Mouse (Mus musculus) lung, postnatal 0 days (tissue): Measurements from ENCODE around the gene Hs6st2. TPM values are rescaled to one million over a fixed set of nuclear protein-coding genes. Genes with fewer than 3 reads are reported as not detected.
A peak's percentile ranks its signal among the peaks of the same experiment; 100 is the strongest.

Experiments used
- ATAC-seq: fragments of 200-750 bp; cut with Nextera tagmentation; 2 replicates; pipeline ENCODE4 v1.8.0; 2017; ENCODE audit warnings: moderate library complexity
- DNase-seq: peaks from one replicate; pipeline ENCODE4 v3.0.0-alpha.2; 2016; ENCODE audit warnings: low spot score
- H3K27ac ChIP-seq: fragments of 300-500 bp; sonication (generic); 2 replicates; pipeline ENCODE4 v1.5.1; 2014; ENCODE audit warnings: antibody characterized with exemption, mild to moderate bottlenecking, low read length, mixed read lengths
- H3K27me3 ChIP-seq: fragments of 300-500 bp; sonication (generic); replicated peaks from 2 replicates; pipeline ENCODE4 v1.6.1; 2014; ENCODE audit warnings: low read length, mixed read lengths; ENCODE audit not compliant: insufficient read depth
- H3K36me3 ChIP-seq: fragments of 300-500 bp; sonication (generic); 2 replicates; pipeline ENCODE4 v1.6.1; 2014; ENCODE audit warnings: low read length, mixed read lengths; ENCODE audit not compliant: insufficient read depth
- H3K4me1 ChIP-seq: fragments of 300-500 bp; sonication (generic); 2 replicates; pipeline ENCODE4 v1.6.1; 2014; ENCODE audit warnings: antibody characterized with exemption, low read depth, low read length, mixed read lengths; ENCODE audit not compliant: insufficient read depth
- H3K4me2 ChIP-seq: fragments of 300-500 bp; sonication (generic); replicated peaks from 2 replicates; pipeline ENCODE4 v1.6.1; 2014; ENCODE audit warnings: low read depth, mild to moderate bottlenecking, low read length, moderate library complexity, mixed read lengths
- H3K4me3 ChIP-seq: fragments of 300-500 bp; sonication (generic); 2 replicates; pipeline ENCODE4 v1.5.1; 2014; ENCODE audit warnings: low read depth, low read length
- H3K9ac ChIP-seq: fragments of 300-500 bp; sonication (generic); replicated peaks from 2 replicates; pipeline ENCODE4 v1.6.1; 2014; ENCODE audit warnings: low read depth, mild to moderate bottlenecking
- H3K9me3 ChIP-seq: fragments of 300-500 bp; sonication (generic); 2 replicates; pipeline ENCODE4 v1.6.1; 2016; ENCODE audit warnings: low read length, mixed read lengths
- CTCF ChIP-seq: IDR thresholded peaks from 2 replicates; pipeline ENCODE4 v1.5.1; 2016; ENCODE audit warnings: antibody characterized with exemption, mild to moderate bottlenecking
- EP300 ChIP-seq: IDR thresholded peaks from 2 replicates; pipeline ENCODE4 v1.6.1; 2016; ENCODE audit warnings: antibody characterized with exemption, mild to moderate bottlenecking, control low read depth
- WGBS: fragments of 180-500 bp; shearing (Covaris S2); extraction: QIAGEN DNeasy Blood & Tissue Kit; methylation state at CpG from one replicate; pipeline ENCODE4 v1.1.7; 2014; 5-methylcytosine and 5-hydroxymethylcytosine counted together
- polyA plus RNA-seq: library from polyadenylated mRNA; unstranded; fragments of >200 nt; fragmentation: Nextera tagmentation; extraction: Ambion mirVana; gene quantifications from 2 replicates; pipeline ENCODE4 v1.2.1, GENCODE M21; 2015

Gene Hs6st2
- 2.0 and 3.2 TPM in 2 replicates for polyA plus RNA-seq

DNA sequence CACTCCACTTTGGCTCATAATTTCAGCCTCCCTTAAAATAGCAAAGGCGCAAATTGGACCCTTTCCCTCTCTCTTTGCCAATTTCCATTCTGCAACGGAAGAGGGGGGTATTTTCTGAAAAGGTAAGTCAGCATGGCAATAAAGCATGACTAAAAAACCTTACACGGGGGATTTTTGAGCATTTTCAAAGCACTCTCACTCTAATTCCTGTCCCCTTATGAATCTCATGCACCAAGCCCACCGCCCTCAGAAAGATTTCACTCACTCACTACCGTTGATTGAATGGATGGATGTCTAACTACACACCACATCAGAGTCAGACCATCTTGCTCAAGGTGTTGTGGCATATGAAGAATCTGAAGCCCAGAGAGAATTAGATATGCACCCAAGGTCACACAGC is at the start of gene Hs6st2:
Gene Hs6st2 (minus strand): TSS at position 101 of the 400 bp plus-strand sequence.
- DNase-seq (no peak), ATAC-seq (no peak)
- WGBS, result 18% methylated on average over 5 of the region's 5 CpGs
- TF ChIP-seq CTCF (no peak), EP300 (no peak)
- no peaks in the 10 kb centered on the region for H3K36me3 ChIP-seq
- no peak within 1 kb of the TSS for H3K9ac ChIP-seq
- H3K4me3 ChIP-seq, result peak within 1 kb of the TSS; percentile 37
- no peak within 1 kb of the TSS for H3K27ac ChIP-seq
- no peaks in the 10 kb centered on the region for H3K4me1 ChIP-seq
- H3K4me2 ChIP-seq, result peak within 1 kb of the TSS; percentile 72
- H3K9me3 ChIP-seq, result no peaks in the 10 kb centered on the region
- no peaks in the 10 kb centered on the region; the same call in 1 of the 2 replicates for H3K27me3 ChIP-seq

DNA sequence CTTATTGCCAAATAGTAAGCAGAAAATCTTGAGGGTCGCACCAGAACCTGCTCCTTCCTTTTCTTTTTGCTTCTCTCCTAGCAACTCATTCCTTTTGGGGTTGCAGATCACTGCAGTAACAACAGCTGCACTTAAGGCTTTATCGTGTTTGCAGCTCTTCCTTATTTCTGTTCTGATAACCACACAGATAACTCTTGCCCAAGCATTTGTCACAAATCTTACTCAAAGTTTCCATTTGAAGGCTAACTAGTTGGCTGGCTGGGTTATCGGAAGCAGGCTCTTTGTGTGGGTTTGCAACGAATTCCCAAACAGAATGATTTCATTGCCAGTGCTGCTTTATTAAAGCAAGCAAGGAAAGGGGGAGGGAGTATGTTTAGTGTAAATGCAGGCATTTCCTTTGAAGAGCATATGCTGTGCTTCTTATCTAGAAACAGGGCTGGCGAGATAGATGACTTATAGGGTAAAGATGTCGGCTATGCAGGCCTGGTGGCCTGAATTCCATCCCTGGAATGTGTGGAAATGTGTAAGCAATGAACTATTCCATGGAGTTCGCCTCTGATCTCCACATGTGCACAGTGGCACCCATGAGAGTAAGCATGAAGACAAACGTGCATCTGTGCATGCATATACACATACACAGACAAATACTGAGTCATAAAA is 32.6 kb upstream of the Hs6st2 start:
- no peaks in the 10 kb centered on the region for H3K27me3 ChIP-seq
- TF ChIP-seq CTCF (no peak), EP300 (no peak)
- H3K4me2 ChIP-seq, result no peak overlapping the region
- H3K27ac ChIP-seq, result no peak overlapping the region
- no peaks in the 10 kb centered on the region for H3K4me1 ChIP-seq
- ATAC-seq (no peak), DNase-seq (no peak)
- H3K9ac ChIP-seq, result no peak overlapping the region
- no peaks in the 10 kb centered on the region for H3K9me3 ChIP-seq
- WGBS, result 40% methylated on average over 8 of the region's 8 CpGs
- no peaks in the 10 kb centered on the region for H3K36me3 ChIP-seq
- H3K4me3 ChIP-seq, result no peak overlapping the region

DNA sequence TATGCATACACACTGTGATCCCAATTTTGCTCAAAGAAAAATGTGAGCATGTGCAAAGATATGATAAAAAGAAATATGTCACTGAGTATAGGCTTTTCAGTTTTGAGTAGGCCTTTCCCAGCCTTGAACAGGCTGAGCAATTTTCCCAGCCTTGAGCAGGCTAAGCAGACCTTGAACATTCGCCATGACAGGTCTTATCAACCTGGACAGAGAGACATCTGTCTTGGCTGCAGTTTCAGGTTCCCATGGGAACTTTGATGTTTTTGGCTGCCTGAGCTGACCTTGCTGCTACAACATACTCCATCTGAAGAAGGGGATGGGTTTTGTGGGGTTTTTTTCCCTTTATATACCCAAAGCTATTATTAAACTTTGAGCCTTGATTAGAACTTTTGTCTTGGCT is 31.3 kb upstream of the Hs6st2 start:
- WGBS, result 73% methylated on average over 1 of the region's 1 CpGs
- no peak for ATAC-seq
- Histone ChIP-seq H3K9ac (no peak overlapping the region), H3K36me3 (no peaks in the 10 kb centered on the region), H3K27ac (no peak overlapping the region), H3K9me3 (no peaks in the 10 kb centered on the region), H3K27me3 (no peaks in the 10 kb centered on the region), H3K4me1 (no peaks in the 10 kb centered on the region), H3K4me3 (no peak overlapping the region), H3K4me2 (no peak overlapping the region)
- TF ChIP-seq CTCF (no peak), EP300 (no peak)
- DNase-seq, result no peak

DNA sequence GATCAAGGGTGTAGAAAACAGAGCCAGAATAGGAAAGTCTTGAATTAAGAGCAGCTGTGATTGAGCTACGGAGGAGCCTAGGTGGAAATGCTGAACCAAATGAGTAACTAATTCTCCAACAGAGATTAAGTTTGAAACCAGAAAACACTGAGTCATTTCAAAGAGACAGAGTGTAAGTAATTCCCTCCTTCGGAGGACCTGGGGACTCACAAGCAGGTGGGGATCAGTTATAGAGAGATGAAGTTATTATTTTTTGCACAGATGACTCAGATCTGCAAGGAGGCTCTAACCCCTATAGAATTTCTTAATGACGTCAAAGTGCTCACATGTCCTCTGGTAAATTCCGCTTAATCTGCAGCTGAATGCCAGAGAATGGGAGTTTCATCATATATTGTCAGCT is 21.2 kb upstream of the Hs6st2 start:
- no peak overlapping the region for H3K4me2 ChIP-seq
- no peak overlapping the region for H3K27ac ChIP-seq
- ATAC-seq (no peak), DNase-seq (no peak)
- H3K9ac ChIP-seq, result no peak overlapping the region
- WGBS, result 69% methylated on average over 4 of the region's 4 CpGs
- H3K27me3 ChIP-seq, result no peaks in the 10 kb centered on the region
- H3K4me3 ChIP-seq, result no peak overlapping the region
- no peaks in the 10 kb centered on the region for H3K36me3 ChIP-seq
- no peak for TF ChIP-seq CTCF
- TF ChIP-seq EP300, result no peak
- H3K4me1 ChIP-seq, result no peaks in the 10 kb centered on the region
- no peaks in the 10 kb centered on the region for H3K9me3 ChIP-seq

DNA sequence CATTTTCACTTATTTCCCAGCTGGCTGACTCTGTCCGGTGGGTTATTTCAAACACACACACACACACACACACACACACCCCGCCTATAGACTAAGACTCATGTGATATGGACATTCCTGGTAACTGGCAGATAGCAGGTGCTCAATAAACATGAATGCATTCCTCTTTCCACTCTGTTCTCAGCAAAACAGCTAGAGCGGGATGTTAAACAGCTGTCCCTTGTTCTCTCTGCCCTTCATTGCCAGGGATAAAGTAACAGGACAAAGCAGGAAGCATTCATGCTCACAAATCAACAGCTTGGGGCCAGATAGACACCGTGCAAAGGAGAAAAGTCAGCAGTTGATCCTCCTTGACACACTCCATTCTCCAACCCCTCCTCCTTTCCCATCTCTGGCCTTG is 17.4 kb upstream of the Hs6st2 start:
- no peaks in the 10 kb centered on the region for H3K4me1 ChIP-seq
- TF ChIP-seq EP300 (no peak), CTCF (no peak)
- H3K9ac ChIP-seq, result no peak overlapping the region
- no peak overlapping the region for H3K4me3 ChIP-seq
- 52% methylated on average over 4 of the region's 4 CpGs for WGBS
- DNase-seq (no peak), ATAC-seq (no peak)
- H3K27me3 ChIP-seq, result no peaks in the 10 kb centered on the region
- H3K36me3 ChIP-seq, result no peaks in the 10 kb centered on the region
- no peak overlapping the region for H3K4me2 ChIP-seq
- H3K9me3 ChIP-seq, result no peaks in the 10 kb centered on the region
- no peak overlapping the region for H3K27ac ChIP-seq

DNA sequence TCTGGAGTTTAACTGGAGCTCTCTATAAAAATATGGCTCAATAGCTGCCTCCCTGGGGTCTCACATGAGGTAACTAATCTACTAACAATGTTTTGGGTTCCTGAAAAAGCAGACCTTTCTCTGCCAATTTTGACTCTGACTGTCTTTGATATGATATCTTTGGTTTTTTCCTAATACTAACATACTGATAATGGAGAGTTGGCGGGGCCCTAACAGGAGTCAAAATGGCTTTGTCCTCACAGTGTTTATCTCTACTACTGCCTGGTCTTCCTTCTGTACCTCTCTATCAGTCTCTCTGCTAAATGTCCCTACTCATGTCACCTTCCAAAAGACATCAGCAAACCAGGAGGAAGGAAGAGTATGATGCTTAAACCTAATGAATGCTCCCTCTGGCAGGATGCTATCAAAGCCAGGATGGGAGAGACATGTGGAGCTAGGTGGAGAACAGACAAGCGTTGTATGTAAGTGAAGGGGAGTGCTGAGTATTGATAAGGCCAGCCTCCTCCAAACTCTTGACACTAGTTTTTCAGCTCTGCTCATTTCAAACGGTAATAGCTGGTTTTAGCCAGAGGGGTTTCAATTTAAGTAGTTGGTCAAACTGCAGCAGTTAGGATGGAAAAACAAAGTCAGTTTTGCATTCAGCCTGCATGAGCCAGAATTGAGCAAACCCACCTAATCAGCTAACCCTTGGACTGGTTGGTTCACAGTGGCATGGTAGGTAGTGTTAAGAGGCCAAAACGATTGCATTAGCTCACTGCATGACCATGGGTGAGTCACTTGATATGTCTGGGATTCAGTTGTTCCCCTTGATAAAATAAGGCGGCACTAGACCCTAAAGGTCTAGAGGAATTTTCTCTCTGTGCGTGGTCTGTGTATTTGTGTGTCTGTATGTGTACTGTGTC is 4.6 kb upstream of the Hs6st2 start:
- TF ChIP-seq CTCF (no peak), EP300 (no peak)
- DNase-seq (no peak), ATAC-seq (no peak)
- H3K27ac ChIP-seq, result no peak overlapping the region
- no peaks in the 10 kb centered on the region; the same call in 1 of the 2 replicates for H3K27me3 ChIP-seq
- 64% methylated on average over 6 of the region's 6 CpGs for WGBS
- no peak overlapping the region for H3K4me3 ChIP-seq
- no peaks in the 10 kb centered on the region for H3K9me3 ChIP-seq
- H3K9ac ChIP-seq, result no peak overlapping the region
- no peaks in the 10 kb centered on the region for H3K4me1 ChIP-seq
- no peak overlapping the region for H3K4me2 ChIP-seq
- no peaks in the 10 kb centered on the region for H3K36me3 ChIP-seq
